Mouse (Mus musculus) liver, postnatal 0 days (tissue): ENCODE data around the gene Zbtb4.

Source experiments
- CTCF ChIP-seq: sonication (generic); IDR thresholded peaks from 2 replicates; pipeline ENCODE4 v1.5.1; 2016; ENCODE audit warnings: antibody characterized with exemption, low read depth
- EP300 ChIP-seq: IDR thresholded peaks from 2 replicates; pipeline ENCODE4 v1.6.1; 2016; ENCODE audit warnings: antibody characterized with exemption, low read depth, mild to moderate bottlenecking

DNA sequence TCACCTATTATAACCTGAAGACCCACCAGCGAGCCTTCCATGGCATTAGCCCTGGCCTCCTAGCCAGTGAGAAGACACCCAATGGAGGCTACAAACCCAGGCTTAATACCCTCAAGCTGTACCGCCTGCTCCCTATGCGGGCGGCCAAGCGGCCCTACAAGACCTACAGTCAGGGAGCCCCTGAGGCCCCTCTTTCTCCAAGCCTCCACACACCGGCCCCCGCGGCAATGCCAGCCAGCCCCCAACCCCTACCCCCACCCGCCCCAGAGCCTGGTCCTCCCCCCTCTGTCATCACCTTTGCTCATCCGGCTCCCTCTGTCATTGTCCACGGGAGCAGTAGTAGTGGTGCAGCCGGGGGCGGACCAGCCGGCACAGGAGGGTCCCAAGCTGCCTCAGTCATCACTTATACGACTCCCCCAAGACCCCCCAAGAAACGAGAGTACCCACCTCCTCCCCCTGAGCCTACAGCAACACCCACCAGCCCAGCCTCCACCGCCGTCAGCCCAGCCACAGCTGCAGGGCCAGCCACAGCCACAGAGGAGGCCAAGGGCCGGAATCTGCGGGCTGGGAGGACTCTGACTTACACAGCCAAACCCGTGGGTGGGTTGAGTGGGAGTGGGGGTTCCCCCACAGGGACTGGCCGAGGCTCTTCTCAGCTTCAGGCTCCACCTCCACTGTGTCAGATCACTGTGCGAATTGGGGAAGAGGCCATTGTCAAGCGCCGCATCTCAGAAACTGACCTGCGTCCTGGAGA is 12.0 kb downstream of the Zbtb4 start:
- TF ChIP-seq CTCF (no peak), EP300 (no peak)
